Mouse (Mus musculus): Measurements from ENCODE around the gene Fsip1.
A peak's percentile ranks its signal among the peaks of the same experiment; 100 is the strongest.

Gene Fsip1

GRCm38 (mm10) chr2:118083652-118084051 lies 173.1 kb downstream of the Fsip1 start:
- peak; percentile 10 for DNase-seq

DNA sequence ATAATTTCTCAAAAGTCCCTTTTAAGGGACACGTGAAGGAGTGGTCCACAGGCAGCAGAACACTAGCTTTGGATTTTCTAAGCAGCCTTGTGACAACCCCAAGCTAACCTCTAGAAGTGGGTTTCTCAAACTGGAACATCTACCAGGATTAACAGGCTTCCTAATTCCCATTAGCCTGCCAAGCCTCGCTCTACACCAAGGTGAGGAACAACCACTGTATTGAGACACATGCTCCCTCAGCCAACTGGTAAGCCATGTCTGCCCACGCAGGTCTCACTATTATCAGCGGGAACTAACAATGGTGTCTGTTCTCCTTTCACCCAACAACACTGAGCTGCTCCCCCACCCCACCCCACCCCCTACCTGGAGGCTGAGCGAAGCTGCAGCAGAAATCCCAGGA lies 175.2 kb downstream of the Fsip1 start:
- no peak for DNase-seq
